Mouse (Mus musculus) heart, adult 2 months (tissue): ENCODE data around the gene Sipa1l2. TPM values are rescaled to one million over a fixed set of nuclear protein-coding genes. Genes with fewer than 3 reads are reported as not detected.

Experiments
- DNase-seq, 2 experiments: peaks; one replicate each; pipeline ENCODE4 v3.0.0; 2021
- H3K27ac ChIP-seq: fragments of 200-600 bp; 2 replicates; pipeline ENCODE4 v1.8.1; 2022
- H3K27me3 ChIP-seq: fragments of 200-500 bp; 2 replicates; pipeline ENCODE4 v1.6.1; 2012; ENCODE audit warnings: mild to moderate bottlenecking, low read length, inconsistent platforms, mixed read lengths; ENCODE audit not compliant: control insufficient read depth, insufficient read depth
- H3K36me3 ChIP-seq: fragments of 200-500 bp; 2 replicates; pipeline ENCODE4 v1.6.1; 2012; ENCODE audit warnings: low read length, inconsistent platforms; ENCODE audit not compliant: control insufficient read depth, insufficient read depth
- H3K4me1 ChIP-seq: fragments of 200-500 bp; 2 replicates; pipeline ENCODE4 v1.6.1; 2011; ENCODE audit warnings: low read length; ENCODE audit not compliant: control insufficient read depth, insufficient read depth
- H3K4me3 ChIP-seq: fragments of 200-600 bp; 2 replicates; pipeline ENCODE4 v1.8.1; 2022
- H3K79me2 ChIP-seq: fragments of 200-500 bp; replicated peaks from 2 replicates; pipeline ENCODE4 v1.6.1; 2012; ENCODE audit warnings: mild to moderate bottlenecking, inconsistent platforms, low read length, moderate library complexity, mixed read lengths; ENCODE audit not compliant: control insufficient read depth, insufficient read depth
- H3K9ac ChIP-seq: fragments of 200-500 bp; 2 replicates; pipeline ENCODE4 v1.6.1; 2012; ENCODE audit warnings: low read depth, mild to moderate bottlenecking, control low read depth, inconsistent platforms, low read length, mixed read lengths
- CTCF ChIP-seq: fragments of 200-600 bp; IDR thresholded peaks from 2 replicates; pipeline ENCODE4 v1.8.1; 2022; ENCODE audit warnings: antibody characterized with exemption, mild to moderate bottlenecking, moderate library complexity
- EP300 ChIP-seq: fragments of 200-500 bp; IDR thresholded peaks from 2 replicates; pipeline ENCODE4 v1.6.1; 2011; ENCODE audit warnings: low read depth, low read length, control low read depth; ENCODE audit not compliant: insufficient read depth
- POLR2A ChIP-seq: fragments of 200-500 bp; IDR thresholded peaks from 2 replicates; pipeline ENCODE4 v1.6.1; 2011; ENCODE audit warnings: mild to moderate bottlenecking, low read depth, low read length, control low read depth; ENCODE audit not compliant: insufficient read depth
- WGBS: fragments of 180-500 bp; shearing (Covaris S2); methylation state at CpG from one replicate; pipeline ENCODE4 v1.1.7; 2018; 5-methylcytosine and 5-hydroxymethylcytosine counted together
- intact Hi-C: fragments of 180-260 bp; cut with DNase I; formaldehyde crosslinking; loops from one replicate; pipeline ENCODE4 v1.15.1; 2025
- polyA plus RNA-seq: library from polyadenylated mRNA; depleted of rRNA; stranded (reverse); fragments of >200 nt; gene quantifications from 2 replicates; pipeline ENCODE4 v1.2.3, GENCODE M21; 2012; rRNA removed
- total RNA-seq, 2 experiments: library from RNA; stranded (reverse); gene quantifications; 2 replicates each; pipeline ENCODE4 v1.2.3; 2021

The Sipa1l2 gene
- total and polyA plus RNA-seq, 3 experiments: 27.0 to 45.4 (median 42.9) TPM

- Histone ChIP-seq H3K4me3 (no peak overlapping the region), H3K27me3 (no peaks in the 10 kb centered on the region), H3K4me1 (peaks cover 19% of the 10 kb centered on the region), H3K36me3 (no peaks in the 10 kb centered on the region), H3K27ac (no peak overlapping the region), H3K79me2 (no peaks in the 10 kb centered on the region), H3K9ac (no peak overlapping the region)
- no peak for TF ChIP-seq EP300
- TF ChIP-seq POLR2A: no peak
- TF ChIP-seq CTCF: no peak
- DNase-seq: no peak
- WGBS: 96% methylated on average over 4 of the region's 4 CpGs
- intact Hi-C loops: no loop called here
Observed at GRCm38 (mm10) chr8:125372596-125372995, 197.0 kb downstream of the Sipa1l2 start.

GRCm38 (mm10) chr8:125369491-125370236 lies 199.9 kb downstream of the Sipa1l2 start:
- Histone ChIP-seq H3K27me3 (no peaks in the 10 kb centered on the region), H3K79me2 (no peaks in the 10 kb centered on the region), H3K4me1 (peaks cover 28% of the 10 kb centered on the region), H3K4me3 (no peak overlapping the region), H3K36me3 (no peaks in the 10 kb centered on the region), H3K27ac (peak overlapping the region; percentile 58), H3K9ac (no peak overlapping the region)
- 45% methylated on average over 8 of the region's 8 CpGs for WGBS
- DNase-seq: peak; percentile 58 to 75
- intact Hi-C loops: loop anchor here (2.0 kb wide), 1 partner anchor 15 kb away; no protein-coding TSS in a partner anchor
- TF ChIP-seq CTCF (no peak), POLR2A (no peak), EP300 (peak; percentile 38; the same call in 1 of the 2 replicates)

GRCm38 (mm10) chr8:125368341-125369035 lies 201.1 kb downstream of the Sipa1l2 start:
- H3K27ac ChIP-seq: peak overlapping the region; percentile 88
- no peaks in the 10 kb centered on the region for H3K79me2 ChIP-seq
- DNase-seq: peak; percentile 57 to 79
- H3K36me3 ChIP-seq: no peaks in the 10 kb centered on the region
- 12% methylated on average over 4 of the region's 4 CpGs for WGBS
- H3K27me3 ChIP-seq: no peaks in the 10 kb centered on the region
- peaks cover 30% of the 10 kb centered on the region for H3K4me1 ChIP-seq
- no peak overlapping the region for H3K4me3 ChIP-seq
- no peak overlapping the region for H3K9ac ChIP-seq
- TF ChIP-seq EP300 (peak; percentile 93), CTCF (no peak), POLR2A (0 out of 2 replicates have a peak, but pooled peaks have one; percentile 38)
- intact Hi-C loops: loop anchor here (2.0 kb wide), 1 partner anchor 16 kb away; no protein-coding TSS in a partner anchor

Other genes starting within 250 kb of the Sipa1l2 start
- gene Map10, start 100.0 kb upstream of the Sipa1l2 start, total RNA-seq: 1 to 10 TPM; 4.9 to 5.9 TPM
- gene Map10, start 100.0 kb upstream of the Sipa1l2 start, polyA plus RNA-seq: 1.5 and 2.6 TPM in 2 replicates
- gene Ntpcr, start 160.2 kb upstream of the Sipa1l2 start, total RNA-seq: 10 to 100 TPM; 12.3 to 13.9 TPM
- gene Ntpcr, start 160.2 kb upstream of the Sipa1l2 start, polyA plus RNA-seq: 20.8 TPM in 2 replicates